Mouse (Mus musculus) spleen, postnatal 10 days (tissue): ENCODE data around the gene Mtcl1.

Experiments used
- DNase-seq, 2 experiments: peaks; one replicate each; pipeline ENCODE4 v3.0.0; 2021 to 2022; ENCODE audit warnings: low spot score in 2 of 2

Mtcl1 gene

DNA sequence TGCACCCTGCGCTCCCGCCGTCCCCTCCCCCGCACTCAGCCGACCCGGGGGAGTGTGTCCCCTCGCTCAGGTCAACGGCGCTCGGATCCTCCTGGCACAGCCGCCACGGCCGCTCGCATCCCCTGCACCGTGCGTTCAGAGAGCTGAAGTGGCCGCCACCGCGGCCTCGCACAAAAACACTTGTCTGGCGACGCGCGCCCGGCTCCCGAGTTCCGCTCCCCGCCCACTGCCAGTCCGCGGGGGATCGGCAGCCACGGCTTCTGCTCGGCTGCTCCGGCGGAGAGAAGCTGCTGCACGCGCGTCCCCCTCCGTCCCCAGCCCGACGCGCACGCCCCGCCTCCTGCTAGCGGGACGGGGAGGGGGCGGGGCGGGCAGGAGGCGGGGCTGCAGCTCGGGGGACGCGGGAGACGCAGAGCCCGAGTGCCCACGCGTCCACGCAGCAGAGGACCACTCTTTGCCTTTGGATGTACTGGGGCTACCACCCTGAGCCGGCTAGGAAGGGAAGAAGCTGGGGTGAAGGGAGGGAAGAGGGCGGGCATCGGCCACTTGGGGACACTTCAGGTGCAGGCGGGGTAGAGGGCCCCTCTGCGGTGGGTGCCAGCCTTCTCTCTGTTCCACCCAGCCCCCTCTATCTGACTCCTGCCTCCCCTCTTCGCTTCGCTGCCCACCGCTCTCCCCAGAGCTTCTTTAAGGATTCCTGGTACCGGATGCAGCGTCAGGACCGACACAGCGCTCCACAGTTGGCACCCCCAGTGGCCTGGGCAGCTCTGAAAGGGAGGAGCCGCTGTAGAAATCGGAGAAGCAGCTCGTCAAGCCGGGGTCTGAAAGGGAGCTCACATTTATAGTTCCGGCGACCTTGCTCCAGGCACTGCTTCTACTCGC is at the start of gene Mtcl1:
TSS of gene Mtcl1 (minus strand) at position 291 of the 882 bp plus-strand sequence.
- DNase-seq, result peak; percentile 8 to 31

DNA sequence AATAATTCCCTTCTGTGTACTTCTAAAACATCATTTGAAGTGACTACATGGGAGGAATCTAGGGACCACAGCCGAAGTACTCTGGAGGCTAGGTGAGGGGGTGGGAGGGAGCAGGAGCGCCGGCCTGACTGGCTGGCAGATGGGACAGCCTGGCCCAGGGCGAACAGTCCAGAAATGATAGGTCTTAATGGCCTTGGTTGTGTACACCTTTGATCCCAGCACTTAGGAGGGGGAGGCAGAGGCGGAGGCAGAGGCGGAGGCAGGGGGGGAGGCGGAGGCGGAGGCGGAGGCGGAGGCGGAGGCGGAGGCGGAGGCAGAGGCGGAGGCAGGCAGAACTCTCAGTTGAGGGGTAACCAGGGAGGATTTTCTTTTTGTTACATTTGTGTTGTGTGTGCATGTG is 49.0 kb upstream of the Mtcl1 start:
- no peak for DNase-seq

DNA sequence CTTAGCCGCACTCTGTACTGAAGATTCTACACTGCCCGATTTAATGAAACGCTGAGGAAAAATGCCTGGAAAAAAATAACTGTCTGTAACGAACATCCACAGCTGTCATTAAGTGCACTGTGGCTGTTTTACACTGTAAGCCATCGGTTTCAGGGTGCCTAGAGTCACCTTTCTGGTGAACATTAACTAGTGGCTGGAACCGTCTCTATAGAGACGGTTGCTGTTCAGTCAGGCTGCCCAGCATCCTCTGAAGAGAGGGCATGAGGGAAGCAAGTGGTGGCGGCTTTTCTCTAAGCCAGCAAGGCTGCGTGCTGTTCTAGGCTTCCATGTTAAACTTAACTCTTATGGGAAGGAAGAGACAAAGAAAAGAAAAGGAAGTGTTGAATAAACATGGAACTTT is 47.0 kb upstream of the Mtcl1 start:
- DNase-seq, result no peak

DNA sequence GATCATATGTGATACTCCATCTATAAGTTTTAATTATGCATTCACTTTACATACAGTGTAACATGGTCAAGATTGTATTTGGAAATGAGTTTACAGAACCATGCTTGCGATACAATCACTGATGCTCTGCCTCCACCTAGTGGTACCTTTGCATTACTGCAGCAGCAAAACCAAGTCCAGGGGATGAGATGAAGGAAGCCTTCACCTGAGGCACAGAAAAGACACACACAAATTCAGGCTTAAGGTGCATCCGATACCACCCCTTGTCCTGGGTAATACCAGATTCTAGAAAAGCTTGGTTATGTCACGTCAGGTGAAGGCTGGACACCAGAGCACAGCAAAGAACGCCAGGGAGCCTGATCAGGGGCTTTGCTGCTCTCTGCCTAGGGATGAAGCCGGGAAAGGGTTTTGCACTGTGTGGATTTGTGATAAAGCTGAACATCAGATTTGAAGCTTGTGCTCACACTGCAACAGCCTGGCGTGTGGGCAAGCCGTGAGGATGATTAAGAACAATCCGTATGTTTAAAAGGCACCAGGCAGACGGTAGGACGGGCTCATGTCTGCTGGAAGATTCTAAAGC is 40.6 kb upstream of the Mtcl1 start:
- DNase-seq, result peak in 1 of 2 experiments; percentile 31

DNA sequence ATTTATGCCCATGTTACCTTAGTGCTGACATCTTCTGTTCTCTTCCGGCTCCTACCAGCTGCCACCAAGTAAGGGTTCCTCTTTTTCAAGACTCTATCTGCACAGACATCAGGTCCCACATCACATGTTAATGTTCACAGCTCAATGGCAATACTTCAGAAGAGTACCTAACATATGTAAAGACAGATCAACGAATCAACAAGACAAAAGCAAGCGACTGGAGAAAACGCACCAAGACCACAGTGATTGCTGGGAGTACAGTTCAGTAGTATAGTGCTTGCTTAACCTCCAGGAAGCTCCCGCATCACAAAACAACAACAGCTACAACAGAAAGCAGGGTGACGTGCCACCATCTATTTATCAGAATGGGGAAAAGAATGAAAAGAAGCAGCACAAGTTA is 37.0 kb upstream of the Mtcl1 start:
- no peak for DNase-seq

DNA sequence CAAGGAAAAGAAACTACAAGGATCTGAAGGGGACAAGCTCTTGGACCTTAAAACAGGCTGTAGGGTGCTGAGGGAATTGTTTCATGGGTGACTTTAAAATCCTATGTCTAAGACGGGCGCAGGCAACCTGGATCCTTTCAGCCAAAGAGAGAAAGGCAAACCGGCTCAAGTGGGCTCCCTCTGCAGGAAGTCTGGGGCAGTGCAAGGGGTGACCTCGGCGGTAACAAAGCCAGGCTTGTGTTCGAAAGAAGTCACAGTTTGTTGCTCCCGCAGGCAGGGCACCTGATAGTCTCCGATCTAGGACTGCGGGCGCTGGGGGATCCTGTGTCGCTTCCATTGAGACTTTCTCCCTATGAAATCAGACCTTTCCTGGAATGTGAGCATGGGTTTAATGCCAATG is 36.2 kb upstream of the Mtcl1 start:
- DNase-seq, result peak; percentile 25 to 67

DNA sequence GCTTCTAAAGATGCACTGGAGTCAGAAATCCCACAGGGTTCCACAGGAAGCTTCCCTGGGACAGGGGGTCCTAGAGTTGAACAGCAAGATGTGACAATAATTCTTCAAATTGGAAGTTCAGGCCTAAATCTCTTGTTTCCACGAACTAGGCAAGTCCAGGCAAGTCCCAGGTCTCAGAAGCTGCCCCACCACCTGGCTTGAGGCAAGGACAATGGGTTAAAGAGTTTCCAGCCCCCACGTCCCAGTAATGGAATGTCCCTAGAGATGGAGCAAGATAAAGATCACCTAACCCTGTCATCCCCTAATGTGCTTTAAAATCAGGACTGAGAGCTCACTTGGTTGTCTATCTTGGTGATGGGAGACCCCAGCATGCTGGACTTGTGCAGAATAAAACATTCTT is 35.4 kb upstream of the Mtcl1 start:
- DNase-seq, result no peak

DNA sequence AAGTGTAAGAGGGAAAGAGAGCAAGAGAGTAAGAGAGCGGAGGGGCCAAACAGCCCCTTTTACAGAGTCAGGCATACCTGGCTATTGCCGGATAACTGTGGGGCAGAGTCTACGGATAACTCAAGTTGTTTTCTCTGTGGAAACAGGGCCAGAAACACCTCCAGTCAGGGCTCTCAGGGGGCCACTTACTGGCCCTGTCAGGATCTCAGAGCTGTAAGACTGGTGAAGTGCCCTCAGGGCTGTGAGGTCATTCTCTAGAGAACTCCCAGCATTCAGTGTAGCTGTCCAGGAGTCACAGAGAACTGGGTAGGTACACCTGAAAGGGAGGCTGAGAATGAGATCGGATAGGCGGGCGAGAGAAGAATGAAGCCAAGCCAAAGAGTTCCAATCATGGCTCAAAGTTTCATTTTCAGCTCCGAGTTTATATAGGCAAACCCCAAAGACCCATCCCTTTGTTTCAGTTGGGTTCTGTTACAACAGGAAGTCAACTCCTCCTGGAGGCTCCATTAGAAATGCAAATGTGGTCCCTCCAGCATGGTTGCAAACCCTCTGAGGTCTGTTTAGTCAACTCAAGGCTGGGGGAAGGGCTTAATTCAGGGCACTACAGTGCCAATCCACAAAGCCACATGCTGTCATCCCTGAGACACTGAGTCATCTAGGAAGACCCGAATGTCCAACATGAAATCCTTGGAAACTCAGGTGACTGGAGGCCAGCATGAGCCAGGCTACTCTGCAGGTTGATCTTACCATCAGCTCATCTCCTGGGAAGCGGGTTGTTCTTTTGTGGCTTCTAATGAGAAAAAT is 34.3 kb upstream of the Mtcl1 start:
- no peak for DNase-seq

DNA sequence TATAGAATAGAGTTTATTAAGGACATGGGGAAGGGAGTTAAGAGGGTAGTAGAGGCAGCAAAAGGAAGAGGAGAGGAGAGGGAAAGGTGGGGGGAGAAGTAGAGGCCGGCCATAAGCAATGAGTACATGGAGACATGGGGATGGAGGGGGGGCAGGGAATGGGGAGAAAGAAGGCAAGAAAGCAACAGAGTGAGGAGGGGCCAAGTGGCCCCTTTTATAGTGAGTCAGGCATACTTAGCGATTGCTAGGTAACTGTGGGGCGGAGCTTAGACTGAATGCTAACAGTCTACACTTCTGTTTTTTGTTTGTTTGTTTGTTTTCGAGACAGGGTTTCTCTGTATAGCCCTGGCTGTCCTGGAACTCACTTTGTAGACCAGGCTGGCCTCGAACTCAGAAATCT is 31.7 kb upstream of the Mtcl1 start:
- no peak for DNase-seq

DNA sequence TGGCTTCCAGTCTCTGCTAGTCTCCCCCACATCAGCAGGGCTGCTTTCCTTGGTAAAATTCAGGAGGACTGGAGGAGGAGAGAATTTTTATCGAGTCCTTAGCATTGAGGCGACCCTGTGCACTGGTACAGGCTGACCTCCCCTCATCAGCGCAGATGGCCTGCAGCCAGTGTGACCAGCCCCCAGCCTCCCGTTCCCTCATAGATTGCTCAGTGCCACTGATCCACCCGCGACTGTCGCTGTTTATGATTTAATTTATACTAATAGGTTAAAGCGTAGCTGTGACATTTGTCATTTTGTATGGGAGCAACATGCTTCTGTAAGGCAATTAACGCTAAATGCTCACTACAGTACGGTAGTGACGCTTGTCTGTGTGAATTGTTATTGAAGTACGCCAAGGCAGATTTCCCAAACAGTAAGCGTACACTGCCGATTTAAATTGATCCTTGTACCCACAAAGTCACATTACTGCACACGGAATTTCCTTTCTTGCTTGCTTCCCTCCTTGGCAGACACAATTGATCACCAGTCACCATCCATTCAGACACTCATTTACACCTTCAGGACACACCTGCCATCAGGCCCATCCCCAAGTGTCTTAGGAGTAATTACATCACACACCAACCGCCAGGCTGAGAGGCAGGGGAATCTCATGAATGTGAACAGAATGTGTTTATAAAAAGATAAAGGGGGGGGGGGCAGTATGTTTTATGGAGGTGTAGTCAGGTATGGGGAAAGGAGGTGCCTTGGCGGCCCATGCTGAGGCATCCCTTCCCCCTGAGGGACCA is 31.1 kb upstream of the Mtcl1 start:
- no peak for DNase-seq

DNA sequence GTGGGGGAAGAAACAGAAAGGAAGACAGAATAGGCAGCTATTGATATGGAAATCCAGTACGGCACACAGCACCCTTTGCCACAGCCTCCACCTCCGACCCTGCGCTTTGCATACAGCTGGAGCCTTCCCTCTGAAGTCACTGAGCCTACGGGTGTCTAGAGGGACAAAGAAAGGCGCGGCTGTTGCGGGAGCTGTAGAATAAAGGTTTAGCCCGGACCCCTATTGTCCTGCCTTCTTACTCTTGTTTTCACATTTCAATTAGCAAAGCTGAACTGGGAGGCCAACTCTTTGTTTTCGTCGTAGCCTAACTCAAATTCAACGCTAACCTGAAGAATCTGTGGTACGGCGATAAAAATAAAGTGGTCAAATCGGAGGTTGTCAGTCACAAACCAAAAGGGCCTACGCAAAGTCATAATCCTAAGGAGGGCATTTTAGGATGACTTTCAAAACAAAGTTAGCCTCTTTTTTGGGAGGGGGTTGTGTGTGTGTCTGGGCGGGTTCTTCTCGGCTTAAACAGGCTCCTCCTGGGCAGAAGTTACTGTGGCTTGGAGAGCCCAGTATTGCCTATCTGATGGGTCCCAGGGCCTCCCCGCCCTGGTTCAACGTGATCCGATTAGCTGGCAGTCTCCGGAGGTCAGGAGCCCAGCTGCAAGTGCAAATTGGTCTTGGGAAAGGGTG is 30.4 kb upstream of the Mtcl1 start:
- no peak for DNase-seq

DNA sequence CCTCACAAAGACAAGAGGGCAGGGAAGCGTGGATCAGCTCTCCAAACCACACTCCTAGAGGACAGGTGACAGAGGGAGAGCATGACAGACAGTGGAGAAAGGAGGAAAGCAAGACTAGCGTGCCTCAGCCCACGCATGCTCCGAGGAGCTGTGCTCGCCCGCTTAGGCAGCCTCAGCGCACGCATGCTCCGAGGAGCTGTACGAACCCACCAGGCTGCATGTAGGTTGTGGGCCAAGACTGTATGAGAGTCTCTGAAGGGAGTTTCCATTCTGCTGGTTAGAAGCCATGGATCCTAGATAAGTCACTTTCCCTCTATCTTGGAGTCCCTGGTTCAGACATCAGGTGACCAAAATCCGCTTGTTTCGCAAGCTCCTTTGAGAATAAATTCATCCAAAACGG is 29.8 kb upstream of the Mtcl1 start:
- no peak for DNase-seq

DNA sequence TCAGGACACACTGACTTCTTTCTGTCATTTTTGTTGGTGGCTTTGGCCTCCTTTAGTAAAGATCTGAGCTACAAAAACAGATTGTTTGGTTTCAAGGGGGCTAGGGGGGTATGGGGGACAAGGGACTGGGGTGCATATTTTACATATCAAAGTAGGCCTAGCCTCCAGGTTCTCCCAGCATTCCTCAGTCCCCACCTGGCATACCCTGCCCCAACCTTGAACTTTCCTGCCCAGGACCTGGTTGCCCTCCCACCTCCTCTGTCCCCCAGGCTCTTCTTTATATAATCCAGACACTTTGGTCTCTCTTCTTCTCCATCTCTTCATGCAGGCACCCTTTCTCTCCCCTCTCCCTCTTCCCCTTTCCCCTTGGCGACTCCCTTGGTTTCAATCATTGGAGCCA is 23.7 kb upstream of the Mtcl1 start:
- DNase-seq, result no peak

DNA sequence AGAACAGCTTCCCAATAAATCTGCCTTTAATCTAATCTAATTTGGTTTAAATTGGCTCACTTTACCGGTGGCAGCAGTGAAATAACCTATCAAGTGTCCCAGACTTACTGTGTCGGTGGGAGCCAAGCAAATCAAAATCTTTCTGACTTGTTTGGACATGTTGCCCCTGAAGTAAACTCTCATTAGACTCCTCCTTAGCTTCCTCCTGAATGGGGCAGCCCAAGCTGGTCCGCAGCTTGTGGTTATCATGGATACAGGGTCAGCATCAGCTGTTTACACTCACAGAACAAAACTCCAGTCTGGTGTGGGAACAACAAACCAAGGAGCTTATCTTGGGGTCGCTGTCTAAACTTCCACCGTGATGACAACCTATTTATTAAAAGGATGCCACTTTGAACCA is 22.2 kb upstream of the Mtcl1 start:
- DNase-seq, result no peak

DNA sequence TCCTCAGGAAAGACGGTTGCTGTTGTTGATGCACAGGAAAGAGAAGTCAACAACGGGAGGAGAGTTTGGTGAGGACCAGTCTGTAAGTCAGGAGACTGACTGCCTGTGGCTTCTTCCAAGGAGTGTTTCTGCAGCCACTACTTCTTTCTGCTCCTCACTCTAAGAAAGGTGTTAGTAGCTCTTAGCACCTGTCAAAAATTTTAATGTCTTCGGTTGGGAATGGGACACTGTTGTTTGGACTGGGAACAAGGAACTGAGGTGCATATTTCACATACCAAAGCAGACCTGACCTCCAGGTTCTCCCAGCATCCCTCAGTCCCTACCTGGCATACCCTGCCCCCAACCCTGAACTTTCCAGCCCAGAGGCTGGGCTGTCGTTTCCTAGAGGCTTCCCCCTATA is 21.7 kb upstream of the Mtcl1 start:
- DNase-seq, result no peak

DNA sequence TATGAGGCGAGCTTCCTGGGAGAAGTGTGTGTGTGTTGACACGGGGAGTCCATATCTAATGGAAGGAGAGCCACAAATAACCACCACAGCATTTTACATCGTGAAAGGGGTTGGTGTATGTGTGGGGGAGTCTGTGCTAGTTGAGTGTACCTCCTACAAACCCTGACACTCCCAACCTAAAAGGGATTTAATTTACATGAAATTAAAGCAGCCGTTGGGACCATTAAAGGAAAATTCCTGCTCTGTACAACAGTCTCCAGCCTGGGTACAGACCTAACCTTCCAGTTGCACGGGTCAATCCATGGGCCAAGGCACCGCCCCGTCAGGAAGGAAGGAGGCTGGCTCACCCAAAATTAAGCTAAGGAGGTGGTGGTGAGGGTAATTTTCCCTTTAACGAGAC is 20.5 kb upstream of the Mtcl1 start:
- DNase-seq, result no peak

DNA sequence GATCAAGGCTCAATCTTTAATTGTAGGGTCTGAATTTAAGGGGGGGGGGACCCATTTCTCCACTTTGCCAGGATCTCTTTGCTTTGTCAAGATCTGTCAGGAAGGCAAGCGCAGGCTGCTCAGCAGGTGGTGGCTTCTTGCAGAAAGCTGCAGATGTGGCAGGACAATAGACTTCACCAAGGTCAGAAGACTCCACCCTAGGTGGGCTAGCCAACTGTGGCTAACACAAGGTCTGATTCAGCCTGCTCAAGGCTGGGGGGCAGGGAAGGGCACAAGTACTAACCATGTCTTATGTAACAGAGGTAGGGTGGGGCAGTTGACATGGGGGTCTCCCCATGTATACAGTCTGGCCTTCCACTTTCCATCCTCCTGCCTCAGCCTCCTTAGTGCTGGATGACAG is 7.7 kb upstream of the Mtcl1 start:
- no peak for DNase-seq

DNA sequence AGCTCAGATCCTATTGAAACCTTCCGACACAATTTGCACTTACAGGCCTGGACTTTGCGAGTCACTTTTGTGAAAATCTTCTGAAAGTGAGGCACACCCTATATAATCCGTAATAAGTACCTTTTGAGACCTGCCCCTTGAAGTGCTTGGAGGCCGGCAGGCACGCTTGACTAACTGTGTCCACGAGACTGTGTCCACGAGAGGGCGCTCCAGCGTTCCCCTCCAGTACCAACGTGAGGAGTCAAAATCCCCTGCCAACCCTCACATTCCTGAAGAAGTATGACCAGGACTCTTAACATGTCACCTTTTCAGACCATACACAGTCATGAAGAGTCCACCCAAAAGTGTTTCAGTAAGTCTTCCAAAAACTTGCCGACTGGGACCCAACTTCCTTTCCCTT is 1.6 kb upstream of the Mtcl1 start:
- DNase-seq, result peak; percentile 14 to 76

DNA sequence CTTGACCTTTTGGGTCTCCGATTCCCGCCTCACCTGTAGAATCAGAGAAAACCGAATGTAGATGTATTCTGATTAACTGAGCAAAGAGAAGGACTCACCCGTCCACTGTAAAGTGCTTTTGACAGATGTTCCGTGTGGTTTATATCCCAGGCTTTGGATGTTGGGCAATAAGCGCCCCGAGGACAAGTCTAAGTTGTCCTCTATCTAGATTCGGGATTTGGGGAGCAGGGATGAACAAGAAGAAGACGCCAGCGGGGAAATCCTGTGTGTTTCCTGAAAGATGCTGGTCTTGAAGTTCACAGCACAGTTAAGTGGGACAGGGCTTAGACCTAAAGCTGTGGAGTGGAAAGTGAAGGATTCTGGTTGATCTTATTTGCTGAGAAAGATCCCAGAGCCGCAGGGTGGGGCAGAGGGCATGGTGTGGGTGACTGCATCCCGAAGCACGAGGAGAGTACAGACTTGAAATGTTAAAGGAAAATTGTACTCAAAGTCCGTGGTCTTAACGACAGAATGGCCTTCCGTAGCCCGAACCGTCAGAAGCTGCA is 1.0 kb upstream of the Mtcl1 start:
- no peak for DNase-seq

DNA sequence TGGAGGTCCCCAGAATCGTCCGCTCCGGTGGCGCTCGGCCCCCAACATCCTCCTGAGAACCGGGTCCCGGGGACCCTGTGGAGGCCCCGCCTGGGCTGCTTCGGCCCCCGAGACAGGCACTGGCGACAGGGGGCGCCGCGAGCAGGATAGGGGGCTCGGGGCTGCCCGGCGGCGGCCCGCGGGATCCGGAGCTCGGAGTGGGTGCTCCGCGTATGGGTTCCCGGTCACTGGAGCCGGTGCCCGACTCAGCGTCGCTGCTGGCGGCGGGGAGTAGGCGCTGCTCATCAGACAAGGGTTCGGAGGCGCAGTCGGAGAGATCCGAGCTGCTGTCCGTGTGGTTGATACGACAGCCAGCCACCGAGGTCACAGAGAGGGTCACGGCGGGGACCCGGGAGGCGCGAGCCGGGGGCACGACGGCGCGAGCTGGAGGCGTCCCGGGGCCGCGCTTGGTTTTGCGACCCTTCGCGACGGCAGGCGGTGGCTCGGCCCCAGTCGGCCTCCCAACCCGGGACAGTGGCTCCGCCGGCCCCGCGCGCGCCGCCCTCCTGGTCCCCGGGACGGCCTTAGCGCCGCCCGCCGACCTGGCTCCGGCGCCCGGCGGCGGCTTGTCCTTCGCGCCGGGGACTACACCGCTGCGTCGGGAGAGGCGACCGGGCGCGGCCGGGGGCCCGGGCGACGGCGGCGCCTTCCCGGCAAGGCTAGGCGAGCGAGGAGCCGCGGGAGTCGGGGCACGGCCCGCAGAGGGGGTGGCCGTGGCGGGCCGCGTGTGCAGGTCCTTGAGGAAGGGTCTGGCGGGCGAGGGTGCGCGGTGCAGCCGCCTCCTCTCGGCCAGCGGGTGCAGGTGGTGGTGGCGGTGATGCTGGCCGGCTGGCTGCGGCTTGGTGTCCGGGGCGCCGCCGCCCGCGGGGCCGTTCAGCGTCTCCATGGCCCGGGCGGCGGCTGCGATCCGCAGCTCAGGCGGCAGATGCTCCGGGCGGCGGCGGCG is 837 bp downstream of the Mtcl1 start:
- peak; percentile 5 to 19 for DNase-seq
